Mouse (Mus musculus) layer of hippocampus, adult 2 months (tissue): ENCODE measurements at regions not wholly inside any gene's neighbourhood (a gene's known extent, or its start where the extent isn't known, plus 50 kb on each side); places are given as distances from the start of the nearest gene placed in this dataset.
"Not testable (repeated sequence)": the region's sequence is repeated elsewhere in the genome, so short reads cannot be mapped to it uniquely, and the experiment has no call there.

Source experiments
- DNase-seq, 2 experiments: peaks; one replicate each; pipeline ENCODE4 v3.0.0; 2022; ENCODE audit warnings: low spot score in 2 of 2
- H3K27ac ChIP-seq: fragments of 200-600 bp; 2 replicates; pipeline ENCODE4 v1.8.1; 2022
- H3K4me3 ChIP-seq: fragments of 200-600 bp; 2 replicates; pipeline ENCODE4 v1.8.1; 2022; ENCODE audit warnings: mild to moderate bottlenecking
- CTCF ChIP-seq: fragments of 200-600 bp; conservative IDR thresholded peaks from 2 replicates; pipeline ENCODE4 v1.8.1; 2022; ENCODE audit warnings: antibody characterized with exemption, mild to moderate bottlenecking, moderate library complexity

GRCm38 (mm10) chr13:7007091-7007490 lies 358.5 kb upstream of the Pfkp start:
- Histone ChIP-seq H3K4me3 (no peak overlapping the region), H3K27ac (no peak overlapping the region)
- no peak for DNase-seq
- TF ChIP-seq CTCF, result no peak

GRCm38 (mm10) chr13:6998508-6999278 lies 350.1 kb upstream of the Pfkp start:
- not testable (repeated sequence) for DNase-seq, H3K4me3 ChIP-seq, H3K27ac ChIP-seq

- no peak for DNase-seq
- H3K27ac ChIP-seq, result no peak overlapping the region
- H3K4me3 ChIP-seq, result no peak overlapping the region
- no peak for TF ChIP-seq CTCF
Measured at GRCm38 (mm10) chr13:6998094-6998493, 349.5 kb upstream of the Pfkp start.

- Histone ChIP-seq H3K4me3 (no peak overlapping the region), H3K27ac (no peak overlapping the region)
- no peak for TF ChIP-seq CTCF
- no peak for DNase-seq
Measured at GRCm38 (mm10) chr13:6992323-6992994, 343.9 kb upstream of the Pfkp start.

- no peak overlapping the region for H3K4me3 ChIP-seq
- TF ChIP-seq CTCF, result no peak
- H3K27ac ChIP-seq, result no peak overlapping the region
- no peak for DNase-seq
Measured at GRCm38 (mm10) chr13:6991714-6992113, 343.1 kb upstream of the Pfkp start.

GRCm38 (mm10) chr13:6985012-6985996 lies 336.7 kb upstream of the Pfkp start:
- no peak overlapping the region for H3K4me3 ChIP-seq
- H3K27ac ChIP-seq, result no peak overlapping the region
- no peak for DNase-seq
- no peak for TF ChIP-seq CTCF

GRCm38 (mm10) chr13:6955713-6956112 lies 307.1 kb upstream of the Pfkp start:
- no peak for DNase-seq

GRCm38 (mm10) chr13:6924136-6924535 lies 275.6 kb upstream of the Pfkp start:
- Histone ChIP-seq H3K4me3 (no peak overlapping the region), H3K27ac (no peak overlapping the region)
- no peak for TF ChIP-seq CTCF
- DNase-seq, result no peak

More at GRCm38 (mm10) chr13:6955713-6956112, 307.1 kb upstream of the Pfkp start:
- Histone ChIP-seq H3K4me3 (no peak overlapping the region), H3K27ac (no peak overlapping the region)
- TF ChIP-seq CTCF, result no peak

GRCm38 (mm10) chr13:6922357-6922721 lies 273.8 kb upstream of the Pfkp start:
- H3K27ac ChIP-seq, result no peak overlapping the region
- no peak for TF ChIP-seq CTCF
- DNase-seq, result no peak
- no peak overlapping the region for H3K4me3 ChIP-seq

GRCm38 (mm10) chr13:6921691-6922356 lies 273.2 kb upstream of the Pfkp start:
- Histone ChIP-seq H3K4me3 (no peak overlapping the region), H3K27ac (no peak overlapping the region)
- no peak for DNase-seq
- no peak for TF ChIP-seq CTCF

GRCm38 (mm10) chr13:6906000-6906399 lies 257.4 kb upstream of the Pfkp start:
- no peak overlapping the region for H3K27ac ChIP-seq
- no peak for TF ChIP-seq CTCF
- DNase-seq, result no peak
- no peak overlapping the region for H3K4me3 ChIP-seq

- H3K4me3 ChIP-seq, result no peak overlapping the region
- no peak overlapping the region for H3K27ac ChIP-seq
- no peak for DNase-seq
- no peak for TF ChIP-seq CTCF
Measured at GRCm38 (mm10) chr13:6901682-6902081, 253.1 kb upstream of the Pfkp start.
